Mouse (Mus musculus) mouse trophoblast stem cell (cell line): ENCODE measurements around the gene Strn4.

Source experiments
- in situ Hi-C, 2 experiments: fragments of 300-500 bp; cut with MseI, MboI; formaldehyde crosslinking; loops; 2 replicates in 1 of 2; 3 replicates in 1 of 2; pipeline ENCODE4 v1.15.1; 2025

Strn4 gene

DNA sequence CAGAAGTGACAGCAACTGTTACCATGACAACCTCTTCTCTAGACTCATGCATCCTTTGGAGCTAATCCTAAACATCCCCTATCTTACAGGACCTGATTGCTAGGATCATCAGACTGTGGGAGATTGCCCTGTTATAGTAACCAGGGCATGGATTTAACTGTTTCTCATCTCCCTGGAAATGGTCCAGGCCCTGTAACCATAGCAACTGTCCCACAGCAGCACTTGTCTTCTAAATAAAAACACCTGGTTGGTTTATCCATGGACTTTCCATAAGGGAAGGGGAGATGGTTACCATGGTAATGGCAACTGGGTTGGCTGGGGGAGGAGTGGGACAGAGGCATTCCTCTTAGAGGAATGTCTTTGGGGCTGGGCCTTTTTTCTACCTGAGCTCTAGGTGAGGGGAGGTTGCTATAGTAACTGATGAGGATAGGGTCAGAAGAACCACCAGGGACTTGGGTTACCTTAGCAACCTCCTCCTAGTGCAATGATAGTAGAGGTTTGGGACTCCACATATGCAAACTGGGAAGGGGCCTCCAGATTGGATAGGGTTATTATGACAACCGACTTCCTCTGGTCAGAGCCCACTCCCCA, at the start of gene Strn4:
Gene Strn4 (plus strand): TSS at position 539 of the 591 bp plus-strand sequence.
- in situ Hi-C loops, result no loop called here

DNA sequence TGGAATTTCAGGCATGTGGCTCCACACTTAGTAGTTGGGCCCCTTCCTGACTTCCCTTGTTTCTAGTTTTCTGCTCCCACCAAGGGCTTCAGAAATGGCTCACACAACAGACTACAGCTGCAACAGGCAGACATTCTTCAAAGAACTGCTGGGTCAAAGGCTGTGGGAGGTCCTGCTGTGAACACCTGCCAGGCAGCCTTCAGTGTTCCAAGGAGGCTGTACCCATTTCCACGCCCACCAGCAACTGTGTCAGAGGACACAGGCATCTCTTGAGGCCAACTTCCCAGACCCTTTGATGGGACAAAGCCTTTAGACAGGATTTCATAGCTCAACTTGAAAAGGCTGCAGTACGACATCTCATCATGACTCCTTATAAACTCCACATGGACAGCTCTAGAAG, 49.2 kb upstream of the Strn4 start:
- in situ Hi-C loops, result no loop called here

DNA sequence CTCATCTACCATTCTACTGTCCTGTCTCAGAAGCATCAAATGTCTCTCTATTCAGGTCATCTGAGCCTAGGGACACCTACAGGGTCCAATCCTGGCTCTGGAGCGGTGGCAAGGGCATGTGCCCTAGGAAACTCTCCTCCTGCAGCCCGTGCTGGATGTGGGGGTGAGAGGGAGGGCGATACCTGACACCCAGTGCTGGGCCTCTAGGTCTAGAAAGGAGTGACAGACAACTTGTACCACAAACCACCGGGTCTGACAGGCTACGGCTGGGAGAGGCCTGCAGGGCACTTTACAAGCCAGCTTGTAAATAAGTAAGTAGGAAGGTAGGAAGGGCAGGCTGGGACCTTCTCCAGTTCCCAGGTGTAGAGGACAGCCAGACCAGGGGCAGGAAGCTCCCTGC, 39.8 kb upstream of the Strn4 start:
- in situ Hi-C loops, result no loop called here

DNA sequence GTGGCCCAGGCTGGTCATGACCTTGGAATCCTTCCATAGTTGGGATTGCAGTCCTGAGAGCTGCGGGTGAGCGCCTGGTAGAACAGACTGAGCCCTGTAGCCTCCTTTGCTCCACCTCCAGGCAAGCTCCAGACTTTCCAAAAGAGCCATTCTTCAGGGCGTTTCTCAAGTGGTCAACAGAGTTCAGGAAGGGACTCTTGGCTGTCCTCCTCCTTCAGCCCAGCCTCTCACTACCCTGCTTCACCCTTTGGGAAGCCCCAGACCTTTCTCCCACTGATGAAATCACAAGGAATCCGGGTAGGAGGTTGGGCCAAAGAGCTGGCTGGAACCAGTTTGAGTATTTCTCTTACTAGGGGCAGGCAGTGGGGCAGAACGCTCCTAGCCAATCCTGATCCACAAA, 35.6 kb upstream of the Strn4 start:
- in situ Hi-C loops, result no loop called here

DNA sequence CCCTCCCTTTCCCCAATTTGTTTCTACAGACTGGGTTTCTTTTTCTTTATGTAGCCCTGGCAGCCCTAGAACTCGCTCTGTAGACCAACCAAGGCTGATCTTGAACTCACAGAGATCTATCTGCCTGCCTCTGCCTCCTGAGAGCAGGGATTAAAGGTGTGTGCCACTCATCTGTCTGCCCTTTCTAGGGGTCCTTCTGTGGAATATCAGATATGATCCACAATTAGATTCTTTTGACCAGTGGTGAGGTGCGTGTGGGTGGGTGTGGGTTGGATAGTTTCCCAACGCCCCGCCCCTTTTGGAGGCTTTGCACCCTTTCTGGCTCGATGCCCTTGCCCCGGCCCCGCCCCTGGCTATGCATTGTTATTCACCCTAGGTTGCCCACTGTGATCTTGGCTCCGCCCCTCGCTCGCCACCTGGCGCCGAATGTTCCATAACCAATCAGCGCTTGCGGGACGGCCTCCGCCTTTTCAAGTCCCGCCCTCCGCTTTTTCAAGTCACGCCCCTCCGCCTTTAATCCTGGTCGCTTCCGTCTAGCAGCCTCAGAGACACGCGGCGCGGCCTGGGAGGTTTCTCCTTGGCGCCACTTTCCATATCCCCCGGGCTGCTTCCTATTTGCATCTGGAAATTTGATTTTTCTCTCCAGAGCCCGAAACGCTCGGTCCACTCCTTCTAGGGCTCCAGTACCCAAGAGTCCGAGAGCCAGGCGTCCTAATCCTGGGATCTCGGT, 34.7 kb upstream of the Strn4 start, which contains the start of gene Slc1a5:
Gene Slc1a5 (plus strand): TSS at position 516 of the 730 bp plus-strand sequence.
- in situ Hi-C loops, result no loop called here

DNA sequence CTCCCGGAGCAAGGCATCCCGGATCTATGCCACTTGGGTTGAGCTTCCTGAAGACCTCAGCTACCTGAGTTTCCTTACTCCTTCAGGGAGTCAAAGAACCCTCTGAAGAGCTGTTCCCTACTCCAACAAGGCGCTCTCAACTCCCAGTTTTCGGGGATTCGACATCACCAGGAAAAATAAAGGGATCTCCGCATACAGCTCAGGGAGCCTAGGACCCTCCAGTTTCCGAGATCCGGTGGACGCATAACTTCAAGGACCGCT, 34.2 kb upstream of the Strn4 start:
- in situ Hi-C loops, result no loop called here

DNA sequence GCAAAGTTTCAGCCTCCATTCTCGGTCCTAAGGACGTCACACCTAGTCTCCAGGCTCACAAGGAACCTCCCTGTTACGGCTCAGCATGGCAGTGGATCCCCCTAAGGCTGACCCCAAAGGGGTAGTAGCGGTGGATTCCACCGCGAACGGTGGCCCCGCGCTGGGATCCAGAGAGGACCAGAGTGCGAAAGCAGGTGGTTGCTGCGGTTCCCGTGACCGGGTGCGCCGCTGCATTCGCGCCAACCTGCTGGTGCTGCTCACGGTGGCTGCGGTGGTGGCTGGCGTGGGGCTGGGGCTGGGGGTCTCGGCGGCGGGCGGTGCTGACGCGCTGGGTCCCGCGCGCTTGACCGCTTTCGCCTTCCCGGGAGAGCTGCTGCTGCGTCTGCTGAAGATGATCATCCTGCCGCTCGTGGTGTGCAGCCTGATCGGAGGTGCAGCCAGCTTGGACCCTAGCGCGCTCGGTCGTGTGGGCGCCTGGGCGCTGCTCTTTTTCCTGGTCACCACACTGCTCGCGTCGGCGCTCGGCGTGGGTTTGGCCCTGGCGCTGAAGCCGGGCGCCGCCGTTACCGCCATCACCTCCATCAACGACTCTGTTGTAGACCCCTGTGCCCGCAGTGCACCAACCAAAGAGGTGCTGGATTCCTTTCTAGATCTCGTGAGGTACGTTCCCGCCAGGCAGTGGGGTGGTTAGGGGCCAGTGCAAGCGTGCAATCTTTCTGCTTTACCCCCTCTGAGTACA, 33.7 kb upstream of the Strn4 start:
- in situ Hi-C loops, result no loop called here

DNA sequence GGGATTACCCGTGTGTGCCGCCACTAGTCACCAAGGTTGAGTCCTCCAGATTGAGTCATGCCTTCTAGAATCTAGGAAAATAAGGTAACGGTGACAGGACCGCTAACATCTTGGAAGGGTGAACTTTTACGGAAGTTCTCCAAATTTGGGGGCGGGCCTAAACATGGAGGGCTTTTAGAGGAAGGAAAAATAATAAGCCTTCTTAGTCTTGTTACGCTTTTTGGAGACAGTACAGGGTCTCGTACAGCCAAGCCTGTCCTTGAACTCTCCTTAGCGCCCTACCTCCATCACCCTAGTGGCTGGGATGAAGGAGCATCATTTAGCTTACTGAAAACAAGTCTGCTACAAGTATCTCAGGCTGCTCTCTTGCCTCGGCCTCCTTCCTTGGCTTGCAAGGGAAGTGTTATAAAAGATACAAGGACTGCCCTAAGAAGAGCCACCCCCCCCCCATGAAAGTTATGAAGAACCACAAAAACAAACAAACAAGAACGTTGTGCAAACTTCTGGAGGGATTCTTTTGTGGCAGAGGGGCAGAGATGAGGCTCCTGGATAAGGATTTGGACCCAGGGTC, 33.0 kb upstream of the Strn4 start:
- in situ Hi-C loops, result no loop called here

DNA sequence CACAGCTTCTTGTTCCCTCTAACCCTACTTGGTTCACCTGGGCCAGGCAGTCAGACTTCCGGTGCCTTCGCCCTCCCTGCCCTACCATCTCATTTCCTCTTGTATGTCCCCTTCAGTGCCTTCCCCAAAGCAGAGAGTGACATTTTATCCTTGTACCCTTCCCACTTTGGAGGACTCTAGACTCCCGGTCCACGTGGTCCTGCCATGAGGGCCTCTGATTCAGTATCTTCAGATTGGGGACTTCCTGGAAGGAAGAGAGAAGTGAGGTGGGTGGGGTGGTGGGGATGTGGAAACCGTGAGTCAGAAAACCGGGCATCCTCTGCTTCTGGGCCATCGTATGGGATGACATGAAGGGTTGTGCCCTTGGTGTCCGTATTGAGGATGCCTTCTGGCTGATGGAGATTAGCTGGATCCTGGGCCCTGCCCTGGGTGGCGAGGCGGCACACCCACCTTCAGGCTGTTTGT, 32.4 kb upstream of the Strn4 start:
- in situ Hi-C loops, result no loop called here

DNA sequence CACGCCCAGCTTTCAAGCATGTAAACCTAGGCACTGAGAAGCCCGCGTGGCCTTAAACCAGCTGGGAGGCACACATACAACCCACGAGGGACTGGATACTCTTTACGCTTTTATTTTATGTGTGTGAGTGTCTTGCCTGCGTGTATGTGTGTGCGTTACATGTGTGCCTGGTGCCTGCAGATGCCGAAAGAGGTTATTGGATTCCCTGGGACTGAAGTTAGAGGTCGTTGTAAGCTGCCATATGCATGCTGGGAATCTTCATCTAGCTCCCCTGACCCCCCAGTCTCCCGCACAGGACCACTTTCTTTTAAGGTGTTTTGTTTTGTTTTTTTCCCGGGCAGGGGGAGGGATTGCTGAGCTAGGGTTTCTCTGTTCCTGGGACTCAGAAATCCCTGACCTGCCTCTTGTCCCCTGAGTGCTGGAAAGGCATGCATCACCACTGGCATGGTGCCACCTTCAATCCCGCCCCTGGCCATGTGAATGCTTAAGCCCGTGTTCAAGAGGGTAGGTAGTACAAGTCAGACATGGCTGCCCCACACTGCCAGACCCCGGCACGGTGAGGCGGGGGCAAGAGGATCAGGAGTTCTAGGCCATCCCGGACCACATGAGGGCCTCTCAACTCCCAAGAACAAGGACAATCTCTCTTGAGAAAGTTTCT, 31.8 kb upstream of the Strn4 start:
- in situ Hi-C loops, result no loop called here

DNA sequence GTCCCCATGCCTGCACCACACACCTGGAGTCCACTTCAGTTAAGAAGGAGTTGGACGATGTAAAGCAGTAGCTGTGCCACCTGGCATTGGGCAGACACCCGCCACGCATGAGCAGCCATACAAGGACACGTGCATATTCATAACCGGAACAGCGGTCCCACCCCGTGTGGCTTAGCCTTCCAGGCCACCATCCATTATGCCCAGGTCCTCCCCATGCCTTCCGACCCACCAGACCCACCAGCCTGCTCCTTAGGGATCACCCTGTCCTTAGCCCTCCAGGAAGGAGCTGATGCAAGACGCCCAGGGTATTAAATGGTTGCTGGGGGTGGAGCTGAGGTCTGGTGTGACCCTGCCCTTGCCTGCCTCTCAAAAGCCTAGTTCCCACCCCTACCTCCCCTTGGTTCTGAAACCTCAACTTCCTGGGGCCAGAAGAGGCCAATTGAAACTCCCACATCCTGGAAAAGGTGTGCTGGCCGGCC, 31.2 kb upstream of the Strn4 start:
- in situ Hi-C loops, result no loop called here

DNA sequence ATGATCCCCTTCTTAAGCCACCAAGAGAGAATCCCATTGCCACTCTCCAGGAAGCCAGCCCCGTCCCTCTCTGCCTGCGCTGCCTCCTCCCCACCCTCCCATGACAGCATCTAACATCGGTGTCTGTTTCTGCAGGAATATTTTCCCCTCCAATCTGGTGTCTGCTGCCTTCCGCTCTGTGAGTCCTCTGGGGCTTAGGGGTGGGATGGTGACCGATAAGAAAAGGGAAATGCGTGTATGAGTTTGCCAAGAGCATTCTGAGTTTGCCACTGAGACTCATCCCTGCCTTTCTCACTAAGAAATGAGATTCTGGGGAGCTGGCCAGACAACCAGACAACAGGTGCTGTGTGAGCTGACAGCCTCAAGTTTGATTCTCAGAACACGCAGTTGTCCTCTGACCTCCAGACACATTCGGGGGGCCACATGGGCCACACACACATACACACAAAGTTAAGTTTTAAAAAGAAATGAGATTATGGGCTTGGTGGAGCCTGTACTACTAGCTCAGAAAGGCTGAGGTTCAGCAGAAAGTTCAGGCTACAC, 30.1 kb upstream of the Strn4 start:
- in situ Hi-C loops, result no loop called here

DNA sequence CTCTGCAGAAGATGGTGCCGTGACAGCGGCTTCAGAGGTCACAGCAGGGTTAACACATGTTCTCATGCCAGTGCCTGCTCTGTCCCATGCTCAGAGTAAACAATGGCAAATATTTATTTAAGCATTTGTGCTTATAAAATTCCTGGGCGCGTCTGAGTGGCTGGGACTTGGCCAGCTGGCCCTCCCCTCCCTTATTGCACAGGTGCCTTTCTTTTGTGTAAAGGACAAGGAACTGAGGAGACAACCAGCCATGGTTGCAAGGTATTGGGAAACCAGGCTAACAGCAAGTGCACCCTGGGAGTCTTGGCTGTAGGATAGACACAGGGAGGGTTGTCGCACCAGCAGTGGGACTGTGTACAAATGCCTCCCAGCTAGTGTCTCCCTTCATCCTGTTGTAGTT, 23.4 kb upstream of the Strn4 start:
- in situ Hi-C loops, result no loop called here

DNA sequence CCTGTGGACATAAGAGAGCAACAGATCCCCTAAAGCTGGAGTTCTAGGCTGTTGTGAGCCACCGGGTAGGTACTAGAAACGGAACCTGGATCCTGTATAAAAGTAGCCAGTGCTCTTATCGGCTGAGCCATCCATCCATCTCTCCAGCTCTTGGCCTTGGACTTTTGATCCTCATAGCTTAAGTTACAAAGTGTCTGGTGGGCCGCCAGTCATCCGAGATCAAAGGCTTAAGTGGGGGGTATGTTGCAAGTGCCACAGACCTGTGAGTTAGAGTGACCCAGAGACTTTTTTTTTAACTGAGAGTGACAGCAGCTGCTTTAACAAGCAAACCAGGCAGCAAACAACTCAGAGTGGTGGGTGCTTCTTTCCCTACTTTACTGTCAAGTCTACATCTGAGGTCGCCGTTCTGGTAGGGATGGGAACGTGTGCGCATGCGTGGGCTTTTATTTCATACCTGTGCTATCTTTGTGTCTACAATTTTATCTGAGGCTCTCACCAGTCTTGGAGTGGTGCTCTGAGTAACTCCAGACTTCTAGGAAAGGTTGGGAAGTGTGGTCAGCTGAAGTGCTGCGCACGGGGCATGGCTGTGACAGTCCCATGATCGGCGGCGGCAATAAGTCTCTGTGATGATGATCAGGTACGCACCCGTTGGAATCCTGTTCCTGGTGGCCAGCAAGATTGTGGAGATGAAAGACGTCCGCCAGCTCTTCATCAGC, 22.5 kb upstream of the Strn4 start:
- in situ Hi-C loops, result no loop called here

DNA sequence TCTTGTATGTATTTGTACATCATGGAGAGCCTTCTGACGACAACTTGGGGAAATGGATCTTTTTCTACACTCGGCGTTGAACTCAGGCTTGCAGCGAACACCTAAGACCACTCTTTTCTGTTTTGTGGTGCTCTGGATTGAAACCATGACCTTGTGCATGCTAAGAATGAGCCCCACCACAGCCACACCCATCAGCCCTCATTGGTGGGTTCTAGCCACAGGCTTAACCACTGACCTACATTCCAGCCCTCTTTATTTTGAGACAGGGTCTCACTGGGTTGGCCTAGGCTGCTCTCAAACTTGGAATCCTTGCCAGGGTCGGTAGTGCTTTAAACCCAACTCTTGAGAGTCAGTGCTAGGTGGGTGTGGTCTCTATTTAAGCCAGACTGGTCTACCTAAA, 20.8 kb upstream of the Strn4 start:
- in situ Hi-C loops, result loop anchor here in 1 of 2 experiments (5.0 kb wide), 1 partner anchor 48 kb away; no protein-coding TSS in a partner anchor

DNA sequence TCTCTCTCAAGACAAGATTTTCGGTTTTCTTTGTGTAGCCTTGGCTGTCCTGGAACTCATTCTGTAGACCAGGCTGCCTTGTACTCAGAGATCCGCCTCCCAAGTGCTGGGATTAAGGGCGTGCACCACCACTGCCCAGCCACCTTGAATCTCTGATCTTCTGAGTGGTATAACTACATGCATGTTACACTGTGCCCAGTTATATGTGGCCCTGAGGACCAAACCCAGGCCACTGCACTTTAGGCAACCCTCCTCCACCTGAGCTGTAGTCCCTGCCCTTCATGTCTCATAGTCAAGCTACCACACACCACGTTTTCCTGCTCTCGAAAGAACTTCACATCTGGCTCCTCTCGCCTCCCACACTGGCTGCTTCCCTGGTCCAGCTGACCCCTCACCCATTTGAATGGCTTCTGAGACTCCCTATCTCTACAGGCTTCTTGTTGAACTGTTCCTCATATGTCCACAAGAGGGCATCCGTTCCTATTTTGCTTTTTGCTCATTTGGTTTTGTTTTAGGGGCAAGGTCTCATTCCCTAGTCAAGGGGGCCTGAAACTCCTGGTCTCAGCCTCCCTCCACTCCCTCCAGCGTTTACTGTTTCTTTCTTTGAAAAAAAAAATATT, 11.2 kb upstream of the Strn4 start:
- in situ Hi-C loops, result no loop called here

DNA sequence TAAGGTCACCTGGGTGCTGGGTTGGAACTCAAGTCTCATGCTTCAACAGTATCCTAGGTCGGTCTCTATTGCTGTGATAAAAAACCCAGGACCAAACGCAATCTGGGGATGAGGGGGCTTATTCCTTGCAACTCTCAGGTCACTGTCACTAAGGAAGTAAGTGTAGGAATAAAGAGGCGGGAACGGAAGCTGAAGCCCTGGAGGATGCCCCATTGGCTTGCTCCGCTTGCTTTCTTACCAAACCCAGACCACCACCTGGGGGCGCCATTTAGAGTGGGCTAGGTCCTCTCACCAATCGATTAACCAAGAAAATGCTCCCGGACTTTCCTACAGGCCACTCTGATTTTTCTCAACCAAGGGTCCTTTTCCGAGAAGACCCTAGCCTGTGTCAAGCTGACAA, 7.8 kb upstream of the Strn4 start:
- in situ Hi-C loops, result no loop called here

DNA sequence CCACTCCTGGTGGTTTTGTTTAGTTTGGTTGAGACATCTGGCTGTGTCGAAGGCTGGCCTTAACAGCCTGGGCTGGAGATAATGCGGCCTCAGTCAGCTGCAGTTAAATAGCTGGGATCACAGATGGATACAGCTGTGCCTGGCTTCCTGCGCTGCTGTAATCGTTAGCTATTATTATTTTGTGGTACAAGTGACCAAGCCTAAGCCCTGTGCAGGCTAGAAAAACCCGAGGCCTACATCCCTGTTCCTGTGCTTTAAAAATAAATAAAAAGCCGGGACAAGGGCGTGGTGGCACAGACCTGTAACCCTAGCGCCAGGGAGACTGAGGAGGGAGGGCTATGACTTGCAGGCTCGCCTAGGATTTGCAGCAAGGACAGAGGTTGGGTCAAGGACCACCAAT, 7.0 kb upstream of the Strn4 start:
- in situ Hi-C loops, result no loop called here

DNA sequence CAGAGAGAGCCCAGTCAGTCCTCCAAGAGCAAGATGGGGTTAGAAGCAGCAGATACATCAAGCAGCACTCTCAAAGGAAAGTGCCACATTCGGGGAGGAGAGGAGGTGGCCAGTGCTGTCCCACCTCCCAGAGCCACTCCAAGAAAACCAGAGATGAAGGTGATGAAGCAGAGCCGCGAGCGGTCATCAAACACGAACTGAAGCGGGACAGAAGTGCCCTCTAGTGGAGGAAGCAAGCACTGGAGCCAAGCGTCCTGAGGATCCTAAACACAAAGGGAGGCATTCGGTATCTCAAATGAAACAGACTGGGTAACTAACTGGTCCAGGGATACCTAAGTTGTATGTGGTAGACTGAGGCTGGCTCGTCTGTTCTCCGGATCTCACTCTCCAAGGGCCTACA, 6.0 kb upstream of the Strn4 start:
- in situ Hi-C loops, result no loop called here

DNA sequence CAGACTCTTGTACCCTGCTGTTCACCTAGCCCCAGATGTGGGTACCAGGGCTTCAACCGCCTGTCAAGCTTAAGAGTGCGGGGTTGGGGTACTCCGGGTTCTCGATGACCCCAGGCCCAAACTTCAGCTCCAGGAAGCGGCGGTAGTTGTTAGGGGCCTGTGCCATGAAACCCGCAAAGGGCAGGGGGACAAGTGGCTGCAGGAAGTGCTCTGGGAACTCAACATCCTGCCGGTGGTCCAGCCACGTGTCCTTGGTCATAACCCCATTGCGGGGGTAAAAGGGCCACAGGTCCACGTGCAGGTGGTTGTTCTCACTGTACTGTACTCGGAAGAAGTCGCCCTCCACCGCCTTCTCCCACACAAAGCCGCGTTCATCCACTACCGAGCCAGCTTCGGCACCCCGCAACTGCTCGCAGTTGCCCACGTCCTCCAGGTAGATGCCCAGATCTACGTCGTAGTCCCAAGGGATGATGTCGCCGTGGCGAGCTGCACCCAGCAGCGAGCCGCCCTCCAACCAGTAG, 5.2 kb upstream of the Strn4 start:
- in situ Hi-C loops, result no loop called here
